Mouse (Mus musculus): Measurements from ENCODE around the gene Atxn7l1.

Gene Atxn7l1

DNA sequence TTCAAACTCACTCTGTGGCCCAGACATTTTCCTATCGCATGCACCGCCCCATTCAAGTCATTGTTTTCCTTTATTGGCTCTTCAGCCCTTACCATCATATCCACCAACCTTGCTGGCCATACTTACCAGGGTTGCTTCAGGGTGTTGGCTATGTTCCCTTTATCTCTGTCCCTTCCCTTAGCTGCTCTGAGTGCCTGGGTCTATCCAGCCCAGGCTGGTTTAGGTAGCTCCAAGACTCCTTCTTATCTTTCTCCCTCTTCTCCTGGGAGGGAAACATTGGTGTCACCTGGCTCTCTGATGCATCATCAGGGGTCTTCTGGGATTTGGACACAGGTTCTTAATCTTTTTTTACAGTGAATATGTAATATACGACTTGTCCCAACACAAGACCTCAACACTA is 36.6 kb downstream of the Atxn7l1 start:
- no peak for DNase-seq

DNA sequence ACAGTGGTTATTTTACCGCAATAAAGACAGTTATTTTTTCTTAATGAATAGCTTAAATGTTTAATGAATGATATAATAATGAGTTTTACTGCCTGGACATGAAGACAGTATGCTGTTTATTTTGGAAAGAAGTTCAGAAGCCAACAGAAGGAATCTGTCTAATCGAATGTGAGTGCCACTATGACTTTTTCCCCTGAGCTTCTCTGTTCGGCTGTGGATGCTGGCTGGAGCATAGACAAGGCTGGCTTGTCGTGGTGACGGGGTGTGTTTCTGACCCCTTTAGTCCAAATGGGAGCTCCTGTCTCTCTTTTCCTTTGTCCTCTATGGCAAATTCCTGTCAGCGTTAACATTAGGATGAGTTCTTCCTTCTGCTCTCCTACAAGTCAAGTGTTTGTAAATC is 37.6 kb downstream of the Atxn7l1 start:
- DNase-seq: no peak

DNA sequence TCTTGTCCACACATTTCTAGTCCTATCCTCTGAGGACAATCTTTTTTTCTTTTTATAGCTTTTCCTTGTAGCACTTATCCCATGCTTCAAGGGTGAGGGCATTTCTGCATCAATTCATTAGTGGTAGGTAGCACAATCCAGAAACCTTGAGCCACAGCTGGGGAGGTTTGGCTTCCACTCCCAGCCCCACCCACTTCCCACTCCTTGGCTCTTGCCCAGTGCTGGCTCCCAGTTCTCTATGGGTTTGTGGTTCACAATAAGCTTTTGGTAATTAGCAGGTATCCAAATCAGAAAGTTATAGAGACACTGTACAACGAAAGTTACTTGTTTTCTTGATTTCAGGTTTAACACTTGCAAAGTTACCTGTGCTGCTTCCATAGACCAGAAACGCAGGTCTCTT is 38.8 kb downstream of the Atxn7l1 start:
- DNase-seq: no peak

DNA sequence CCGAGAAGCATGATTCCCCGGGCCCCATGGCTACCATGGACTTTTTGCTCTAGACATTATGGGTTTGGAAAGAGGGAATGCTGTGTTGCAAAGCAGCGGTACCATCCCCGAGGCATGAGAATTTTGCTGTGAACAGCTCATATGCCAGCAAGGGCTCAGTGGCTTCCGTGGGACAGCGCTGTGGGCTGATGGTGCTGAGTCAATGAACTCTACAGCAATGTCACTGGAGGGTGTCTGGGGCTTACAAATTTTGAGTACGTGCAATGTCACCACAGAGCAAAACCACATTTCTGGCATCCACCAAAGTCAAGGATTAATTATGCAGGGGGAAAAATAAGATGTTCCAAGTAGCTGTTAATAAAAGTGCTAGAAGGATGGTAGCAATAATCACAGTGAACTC is 42.6 kb downstream of the Atxn7l1 start:
- no peak for DNase-seq

DNA sequence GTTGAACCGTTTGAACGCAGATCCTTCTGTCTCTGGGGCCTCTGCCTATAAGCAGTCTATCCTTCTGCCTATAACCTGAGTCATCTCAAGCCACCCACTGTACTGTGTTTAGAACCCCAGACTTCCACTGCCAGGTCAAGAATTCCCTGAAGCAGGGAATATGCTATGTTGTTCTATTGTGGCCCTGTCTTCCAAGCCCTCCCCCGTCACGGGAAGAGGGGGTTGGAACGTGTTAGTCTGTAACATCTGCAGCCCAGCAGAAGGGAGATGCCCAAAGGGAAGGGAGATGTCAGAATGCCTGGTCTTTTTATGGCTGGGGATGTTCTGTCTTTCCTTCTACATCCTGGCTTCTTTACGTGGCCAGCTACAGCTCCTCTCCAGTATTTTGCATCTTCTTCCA is 43.1 kb downstream of the Atxn7l1 start:
- no peak for DNase-seq

DNA sequence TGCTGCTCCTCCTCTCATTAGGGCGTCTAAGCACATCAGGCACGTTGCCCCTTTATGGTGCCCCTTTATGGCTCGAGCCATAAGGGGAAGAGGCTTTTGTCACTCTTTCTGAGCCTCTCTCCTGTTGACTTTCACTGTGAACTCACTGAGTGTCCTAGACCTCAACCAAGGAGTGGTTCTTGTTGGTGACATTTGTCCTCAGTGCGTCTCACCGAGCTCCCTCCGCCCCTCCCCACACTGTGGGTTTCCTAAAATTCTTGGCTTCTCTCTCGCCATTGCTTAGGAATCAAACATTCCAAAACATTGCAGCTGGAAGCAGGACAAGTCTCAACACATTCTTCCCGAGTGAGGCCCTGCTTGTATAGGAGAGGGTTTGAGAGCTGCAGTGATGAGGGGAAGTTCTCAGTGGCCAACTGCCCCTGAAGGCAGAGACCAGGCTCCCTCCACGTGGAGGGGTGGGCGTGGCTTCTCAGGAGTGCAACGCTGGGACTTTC is 46.0 kb downstream of the Atxn7l1 start:
- DNase-seq: peak; percentile 36

DNA sequence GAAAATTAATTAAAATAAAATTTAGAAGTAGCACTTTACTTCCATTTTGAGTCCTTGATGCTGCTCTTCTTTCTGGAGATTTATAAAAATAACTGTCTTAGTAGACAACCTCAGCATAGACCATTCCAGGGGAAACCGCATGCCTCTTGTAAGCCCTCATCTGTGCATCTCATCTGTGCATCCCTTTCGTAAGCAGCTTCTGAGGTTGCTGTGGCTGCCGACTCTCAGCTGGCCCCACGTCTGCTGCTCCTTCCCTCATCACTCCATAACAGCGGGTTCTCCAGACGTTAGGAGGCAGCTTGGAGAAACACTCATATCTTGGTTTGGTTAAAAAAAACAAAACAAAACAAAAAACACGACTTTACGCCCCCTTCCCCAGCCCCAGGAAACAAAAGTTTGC is 47.7 kb downstream of the Atxn7l1 start:
- DNase-seq: no peak

DNA sequence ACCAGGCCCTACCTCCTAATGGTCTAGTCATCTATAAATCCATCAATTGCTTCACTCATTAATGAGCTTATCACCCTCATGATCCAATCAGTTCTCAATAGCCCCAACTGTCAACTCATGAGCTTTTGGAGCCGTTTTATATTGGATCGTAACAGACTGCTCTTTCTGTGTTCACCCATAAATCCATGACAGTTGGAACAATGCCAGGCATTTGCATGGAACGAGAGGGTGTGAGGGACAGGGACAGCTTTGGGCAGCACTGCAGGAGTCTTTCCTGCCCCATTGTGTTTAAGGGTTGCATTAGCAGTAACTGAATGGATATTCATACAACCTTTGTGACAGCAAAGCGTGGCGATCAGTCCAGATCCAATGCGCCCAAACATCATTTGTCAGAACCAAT is 49.8 kb downstream of the Atxn7l1 start:
- DNase-seq: no peak

DNA sequence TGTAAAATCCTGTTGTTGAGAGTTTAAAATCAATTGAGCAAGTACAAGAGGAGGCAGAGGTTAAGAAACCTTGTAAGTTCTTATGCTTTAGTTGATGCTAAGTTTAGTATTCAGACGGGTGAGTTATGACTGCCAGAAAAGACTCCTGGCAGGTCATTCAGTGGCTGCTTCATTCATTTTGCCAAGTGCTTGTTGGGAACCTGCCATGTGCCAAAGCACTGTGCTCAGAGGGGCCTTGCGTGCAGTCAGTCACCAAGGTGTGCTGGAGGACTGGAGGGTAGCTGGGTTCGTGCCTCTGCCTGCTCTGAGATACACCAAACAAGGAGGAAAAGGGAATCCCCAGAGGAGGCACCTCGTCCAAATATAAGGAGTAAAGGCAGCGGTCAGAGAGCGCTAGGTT is 50.3 kb downstream of the Atxn7l1 start:
- no peak for DNase-seq

DNA sequence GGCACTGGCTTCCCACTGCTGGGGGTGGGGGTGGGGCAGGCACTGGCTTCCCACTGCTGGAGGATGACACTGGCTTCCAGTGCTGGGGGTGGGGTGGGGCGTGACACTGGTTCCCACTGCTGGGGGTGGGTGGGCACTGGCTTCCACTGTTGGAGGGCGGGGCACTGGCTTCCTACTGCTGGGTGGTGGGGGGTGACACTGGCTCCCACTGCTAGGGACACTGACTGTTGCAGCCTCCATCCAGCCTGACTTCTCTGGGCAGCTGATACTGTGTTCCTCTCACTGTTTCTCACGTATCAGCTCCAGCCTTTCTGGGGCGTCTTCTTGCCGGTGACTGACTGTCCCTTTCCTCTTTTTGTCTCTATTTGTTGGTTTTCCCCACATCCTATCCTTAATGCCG is 53.6 kb downstream of the Atxn7l1 start:
- peak; percentile 39 for DNase-seq

DNA sequence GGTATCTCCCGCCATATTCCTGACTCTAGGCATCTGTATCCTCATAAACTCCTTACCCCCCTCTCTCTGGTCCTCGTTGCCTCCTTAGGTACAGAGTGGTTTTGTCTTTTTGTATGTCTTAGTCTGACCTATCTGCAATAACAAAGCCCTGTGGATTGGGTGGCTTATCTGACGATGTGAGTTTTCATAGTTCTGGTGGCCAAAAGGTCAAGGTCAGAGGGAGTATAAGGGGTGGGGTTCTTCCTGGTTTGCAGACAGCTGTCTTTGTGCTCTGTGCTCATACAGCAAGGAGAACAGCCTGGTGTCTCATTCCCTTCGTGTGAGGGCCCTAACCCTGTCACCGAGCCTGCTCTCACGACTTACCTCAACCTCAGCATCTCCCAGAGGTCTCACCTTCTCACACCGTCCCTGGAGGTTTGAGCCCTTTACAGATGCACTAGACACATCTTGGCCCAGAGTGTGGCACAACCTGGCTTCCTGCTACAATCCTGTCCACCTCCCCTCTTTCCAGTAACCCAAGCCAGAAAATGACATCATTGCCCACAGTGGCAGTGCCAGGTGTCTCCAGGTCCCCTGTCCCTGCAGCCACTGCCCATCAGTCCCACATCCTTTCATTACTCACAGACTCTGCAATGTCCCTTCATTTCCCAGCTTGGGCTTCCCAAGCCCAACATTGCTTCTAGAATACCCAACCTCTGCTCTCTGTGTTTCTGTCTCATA is 54.2 kb downstream of the Atxn7l1 start:
- DNase-seq: no peak

DNA sequence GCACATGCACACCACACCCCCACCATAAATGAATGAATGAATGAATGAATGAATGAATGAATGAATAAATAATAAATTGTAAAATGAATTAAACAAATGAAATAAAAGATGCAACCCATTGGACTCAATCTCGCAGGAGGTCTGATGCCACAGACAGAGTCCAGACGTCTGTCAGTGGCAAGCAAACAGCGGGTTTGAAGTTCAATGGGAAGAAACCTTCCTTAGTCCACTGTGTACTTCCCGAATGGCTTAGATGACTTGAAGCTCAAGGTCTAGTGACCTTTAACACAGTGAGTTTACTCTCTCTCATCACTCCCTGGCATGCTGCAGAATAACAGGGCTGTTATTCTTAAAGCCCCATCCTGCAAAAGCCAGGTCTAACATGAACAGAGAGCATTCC is 57.8 kb downstream of the Atxn7l1 start:
- DNase-seq: no peak

DNA sequence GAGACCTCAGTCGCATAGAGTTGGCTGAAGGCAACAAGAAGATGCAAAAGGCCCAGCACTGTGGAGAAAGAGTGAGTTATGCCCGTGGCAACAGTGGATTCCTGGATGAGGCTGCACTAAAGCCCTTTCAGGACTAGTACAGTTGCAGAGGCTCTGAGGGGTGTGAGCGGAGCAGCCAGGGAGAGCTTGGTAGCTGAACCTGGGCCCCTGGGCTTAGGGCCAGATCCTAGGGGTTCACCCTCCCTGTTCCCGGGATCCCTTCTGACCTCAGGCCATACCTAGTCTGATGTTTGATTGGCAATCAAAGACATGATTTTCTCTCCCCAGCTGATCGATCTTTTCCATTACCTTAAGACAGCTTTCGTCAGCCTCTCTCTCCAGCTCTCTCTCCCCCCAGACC is 58.8 kb downstream of the Atxn7l1 start:
- DNase-seq: no peak

DNA sequence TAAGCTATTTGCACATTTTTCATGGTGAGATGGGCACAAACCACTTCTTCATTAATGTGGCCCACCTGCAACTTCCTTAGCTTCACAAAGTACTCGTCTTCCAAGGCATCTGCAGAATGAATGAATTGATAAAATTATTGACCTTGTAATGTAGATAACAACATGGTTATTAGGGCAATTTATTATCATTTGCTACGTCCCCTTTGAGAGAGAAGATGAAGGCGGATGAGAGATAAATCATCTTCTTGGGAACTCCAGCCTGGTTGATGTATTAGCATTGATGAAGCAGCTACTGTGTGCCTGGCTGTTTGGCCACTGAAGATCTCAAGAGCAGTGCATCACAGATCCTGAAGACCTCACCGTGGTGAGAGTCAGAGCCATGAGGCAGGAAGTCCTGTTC is 63.4 kb downstream of the Atxn7l1 start:
- DNase-seq: no peak

DNA sequence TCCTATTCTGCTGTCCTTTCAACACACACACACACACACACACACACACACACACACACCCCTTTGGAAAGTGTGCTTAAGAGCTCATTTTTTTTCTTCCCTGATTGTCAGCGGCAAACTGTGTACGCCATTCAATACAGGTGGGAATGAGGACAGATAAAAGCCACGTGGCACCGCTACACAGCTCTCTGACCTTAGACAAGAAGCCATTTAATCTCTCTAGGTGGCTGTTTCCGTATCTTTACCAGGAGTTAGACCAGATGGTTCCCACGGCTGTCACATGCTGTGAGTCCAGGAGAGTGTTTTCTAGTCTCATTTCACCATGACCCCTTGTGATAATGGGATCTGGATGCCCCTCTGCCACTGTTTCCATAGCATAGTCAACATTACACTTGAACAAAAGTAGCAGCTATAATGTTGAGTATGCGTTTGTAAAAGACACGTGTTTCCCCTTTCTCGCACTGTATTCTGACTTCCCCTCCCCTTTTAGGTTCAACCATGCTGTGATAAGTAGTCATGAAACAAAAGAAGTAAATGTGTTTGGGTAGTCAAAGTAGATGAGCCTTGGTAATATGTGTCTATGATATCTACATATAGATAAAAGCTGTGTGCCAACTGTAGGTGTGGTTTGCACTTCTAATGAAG is 70.8 kb downstream of the Atxn7l1 start:
- peak; percentile 30 for DNase-seq

DNA sequence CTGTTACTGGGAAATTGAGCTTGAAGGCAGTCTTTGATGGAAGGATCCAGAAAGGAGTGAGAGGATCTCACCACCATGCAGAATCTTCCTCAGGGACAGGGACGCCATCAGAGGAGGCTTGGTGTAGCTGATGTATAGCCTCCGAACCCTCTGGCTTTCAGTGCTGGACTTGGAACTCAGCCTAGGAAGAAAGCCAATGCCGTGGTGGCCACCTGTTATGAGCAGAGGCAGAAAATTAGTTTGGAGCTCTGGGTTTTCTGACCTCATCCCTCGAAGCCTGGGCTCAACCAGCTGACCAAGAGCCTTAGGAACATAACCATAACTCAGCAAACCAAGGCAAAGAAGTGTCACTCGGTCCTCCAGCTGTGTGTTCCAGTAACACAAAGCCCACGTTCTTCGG is 71.9 kb downstream of the Atxn7l1 start:
- no peak for DNase-seq

DNA sequence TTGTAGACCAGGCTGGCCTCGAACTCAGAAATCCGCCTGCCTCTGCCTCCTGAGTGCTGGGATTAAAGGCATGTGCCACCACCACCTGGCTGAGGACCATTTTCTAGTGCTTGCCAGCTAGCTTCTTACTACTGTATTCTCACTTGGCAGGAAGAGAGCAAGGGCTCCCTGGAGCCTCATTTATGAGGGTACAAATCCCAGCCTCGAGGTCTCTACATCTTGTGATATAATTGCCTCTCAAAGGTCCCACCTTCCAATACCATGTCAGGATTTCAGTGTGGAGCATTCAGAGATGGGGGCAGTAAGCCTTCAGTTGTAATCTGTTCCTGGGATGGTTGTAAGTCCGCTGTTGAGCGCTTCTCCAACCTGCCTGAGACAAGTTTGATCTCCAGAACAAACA is 72.6 kb downstream of the Atxn7l1 start:
- DNase-seq: no peak

DNA sequence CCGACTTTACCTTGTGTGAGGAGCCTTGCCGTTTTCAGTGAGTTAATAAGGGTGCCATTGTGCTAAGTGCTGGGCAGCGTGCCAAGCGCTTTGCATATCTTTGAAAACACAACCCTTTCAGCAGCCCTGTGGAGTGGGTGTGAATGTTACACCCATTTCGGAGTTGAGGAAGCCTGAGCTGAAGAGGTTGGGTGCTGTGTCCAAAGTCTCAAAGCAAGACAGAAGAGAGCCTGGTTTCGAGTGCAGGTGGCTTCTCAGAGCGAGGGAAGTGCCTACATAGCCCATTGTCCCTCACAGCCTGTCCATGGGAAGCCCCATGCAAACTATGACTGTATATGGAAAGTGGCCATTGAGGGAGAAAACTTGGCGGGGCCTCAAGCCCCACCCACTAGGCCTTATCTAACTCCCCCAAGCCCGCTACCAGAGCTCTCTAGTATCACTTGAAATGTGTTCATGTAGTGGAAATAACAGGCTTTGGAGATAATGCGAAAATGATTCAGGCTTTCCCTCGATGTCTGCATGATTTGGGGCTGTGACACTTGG is 73.1 kb downstream of the Atxn7l1 start:
- DNase-seq: peak; percentile 92

DNA sequence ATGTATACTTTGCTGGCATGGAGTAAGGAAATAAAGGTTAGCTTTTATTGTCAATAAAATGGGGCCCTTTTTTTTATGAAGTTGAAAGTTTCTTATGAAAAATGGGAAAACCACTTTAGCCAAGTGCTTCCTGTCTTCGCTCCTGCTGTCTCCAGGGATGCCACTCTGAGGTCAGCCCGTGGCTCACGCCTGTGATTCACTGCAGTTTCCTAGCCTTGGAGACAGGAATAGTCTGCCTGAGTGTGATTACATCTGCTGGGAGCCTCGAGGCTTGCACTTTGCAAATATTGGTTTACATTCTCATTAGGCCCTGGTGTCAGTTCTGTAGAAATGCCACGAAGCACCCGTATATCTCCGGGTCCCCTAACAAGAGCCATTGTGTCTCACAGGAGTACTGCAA is 74.7 kb downstream of the Atxn7l1 start:
- no peak for DNase-seq

DNA sequence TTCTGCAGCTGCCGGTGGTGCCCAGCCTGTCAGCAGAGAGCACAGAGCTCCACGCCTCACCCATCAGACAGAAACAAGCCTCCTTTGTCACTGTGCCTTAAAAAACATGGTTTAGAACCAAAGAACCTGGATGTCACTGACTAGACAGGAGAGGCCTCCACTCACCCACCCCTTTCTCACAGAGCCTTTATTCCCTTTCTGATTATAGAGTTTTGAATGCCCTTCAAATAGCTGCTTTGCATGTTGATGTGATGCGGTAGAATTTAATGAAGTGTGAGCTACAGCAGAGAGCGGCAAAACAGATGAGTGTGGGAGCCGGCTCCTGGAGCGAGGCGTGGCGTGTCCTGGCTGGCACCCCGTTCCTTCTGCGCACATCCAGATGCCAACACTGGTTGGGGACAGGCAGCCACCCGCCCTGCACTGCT is 77.6 kb downstream of the Atxn7l1 start:
- DNase-seq: no peak

DNA sequence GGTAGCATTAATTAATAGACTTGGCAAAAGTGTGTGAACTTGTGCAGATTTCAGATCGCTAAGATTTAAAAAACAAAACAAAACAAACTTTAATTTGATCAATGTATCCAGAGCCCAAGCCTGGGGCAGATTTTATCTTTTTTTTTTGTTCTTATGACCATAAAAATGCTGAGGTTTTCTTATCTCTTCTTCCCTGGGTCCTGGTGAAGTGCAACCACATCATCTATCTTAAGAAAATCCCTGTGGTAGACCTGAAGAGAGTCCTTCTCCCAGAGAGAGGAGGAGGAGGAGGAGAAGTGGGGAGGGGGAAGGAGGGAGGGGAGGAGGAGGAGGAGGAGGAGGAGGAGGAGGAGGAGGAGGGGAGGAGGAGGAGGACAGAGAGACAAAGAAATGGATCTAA is 78.5 kb downstream of the Atxn7l1 start:
- no peak for DNase-seq

DNA sequence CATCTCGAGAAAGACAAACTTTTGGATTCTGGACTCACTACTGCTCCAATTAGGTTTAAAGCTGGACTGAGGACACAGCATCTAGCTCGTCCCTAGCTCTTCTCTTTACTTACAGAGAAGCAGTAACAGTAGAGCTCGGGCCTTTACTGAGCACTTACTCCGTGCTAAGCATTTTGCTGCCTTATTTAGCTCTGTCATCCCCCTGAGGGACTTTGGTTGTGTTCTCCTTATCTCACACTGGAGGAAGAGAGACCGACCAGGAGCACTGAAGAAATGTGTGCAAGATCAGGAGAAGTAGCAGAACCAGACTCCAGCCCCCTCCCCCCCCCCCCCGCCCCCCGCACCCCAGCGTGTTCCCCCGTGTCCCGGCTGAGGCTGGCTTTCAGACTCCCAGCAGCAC is 79.1 kb downstream of the Atxn7l1 start:
- no peak for DNase-seq

DNA sequence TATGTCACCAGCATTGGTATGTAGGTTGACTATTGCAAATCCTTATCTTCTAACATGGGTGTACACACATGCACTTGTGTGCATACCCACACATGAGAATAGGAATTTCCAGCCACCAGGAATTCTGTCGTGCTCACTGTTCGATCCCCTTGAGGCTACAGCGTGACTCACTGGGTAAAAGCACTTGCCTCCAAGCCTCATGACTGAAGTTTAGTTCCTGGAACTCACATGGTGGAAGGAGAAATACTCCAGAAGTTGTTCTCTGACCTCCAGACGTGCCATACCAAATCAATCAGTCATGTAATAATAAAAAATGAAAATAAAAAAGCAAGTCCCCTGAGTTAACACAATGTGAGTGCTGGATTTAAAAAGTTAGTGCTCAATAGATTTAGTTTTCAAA is 87.8 kb downstream of the Atxn7l1 start:
- no peak for DNase-seq

DNA sequence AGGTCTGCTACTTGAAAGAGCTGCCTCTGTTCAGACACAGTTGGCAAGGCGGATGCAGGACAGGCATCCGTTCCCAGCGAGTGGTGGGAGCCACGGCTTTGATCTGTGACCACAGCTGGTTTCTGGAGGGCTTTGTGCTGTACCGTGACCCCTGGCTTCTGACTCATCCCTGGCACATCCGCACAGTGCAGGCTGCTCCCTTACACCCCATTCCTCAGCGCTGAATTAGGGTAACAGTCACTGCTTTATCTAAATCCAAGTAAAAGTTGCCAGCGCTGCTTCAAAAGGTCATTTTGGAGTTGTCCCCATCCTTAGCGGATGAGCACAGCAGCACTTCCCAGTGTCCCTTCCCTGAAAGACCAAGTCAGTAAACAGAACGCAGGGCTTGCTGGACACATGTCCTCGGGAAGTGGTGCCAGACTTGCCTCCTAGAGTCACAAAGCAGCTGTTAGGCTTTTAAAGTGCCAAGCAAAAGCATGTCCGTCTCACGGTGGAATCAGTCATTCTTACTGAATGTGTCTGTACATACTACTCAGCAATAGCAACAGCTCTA is 88.4 kb downstream of the Atxn7l1 start:
- DNase-seq: no peak
